Mouse (Mus musculus) Patski (cell line): Measurements from ENCODE around the gene Arhgap24. TPM values are rescaled to one million over a fixed set of nuclear protein-coding genes. Genes with fewer than 3 reads are reported as not detected.

Experiments used
- ATAC-seq: fragments of 100-300 bp; one replicate; pipeline ENCODE4 v1.8.0; 2021
- CTCF ChIA-PET: fragments of 350-600 bp; sonication (Branson Sonifier 250); formaldehyde crosslinking; loops from one replicate; lab custom pipeline; 2022; ENCODE audit warnings: inconsistent platforms; lab: Charles Lee
- POLR2A ChIA-PET: fragments of 350-600 bp; sonication (Branson Sonifier 250); formaldehyde crosslinking; loops from one replicate; lab custom pipeline; 2022; ENCODE audit warnings: antibody characterized with exemption, inconsistent platforms; lab: Charles Lee
- DNase-seq: peaks from one replicate; pipeline ENCODE4 v3.0.0-alpha.2; 2011; ENCODE audit warnings: low read depth, low spot score
- H3K27me3 ChIP-seq: fragments of 371-371 bp; one replicate; pipeline ENCODE4 v1.5.1; 2021
- CTCF ChIP-seq: fragments of 100-300 bp; IDR thresholded peaks from one replicate; pipeline ENCODE4 v1.5.1; 2021
- in situ Hi-C: fragments of 300-500 bp; cut with MboI; formaldehyde crosslinking; loops from 3 replicates; pipeline ENCODE4 v1.11.1; 2018; ENCODE audit warnings: low pct_unique_long_range_greater_than_20kb, mixed read lengths
- polyA plus RNA-seq: library from polyadenylated mRNA; unstranded; gene quantifications from one replicate; pipeline ENCODE4 v1.2.3, GENCODE M21; 2021

The Arhgap24 gene
- polyA plus RNA-seq, 1 experiment from 2014 or later: 37.6 TPM

GRCm38 (mm10) chr5:102614081-102614480, 132.9 kb downstream of the Arhgap24 start:
- ATAC-seq: no peak

GRCm38 (mm10) chr5:102615249-102615648, 134.1 kb downstream of the Arhgap24 start:
- no peak for TF ChIP-seq CTCF
- in situ Hi-C loops: no loop called here
- ChIA-PET POLR2A (no interaction called here), CTCF (interaction anchor here (1.0 to 2.2 kb wide), 3 partner anchors 11 to 65 kb away, joined by 3 to 5 read pairs (median 3); no protein-coding TSS in a partner anchor)
- DNase-seq (no peak), ATAC-seq (no peak)
- H3K27me3 ChIP-seq: peaks cover 9% of the 10 kb centered on the region

More at GRCm38 (mm10) chr5:102614081-102614480, 132.9 kb downstream of the Arhgap24 start:
- in situ Hi-C loops: no loop called here
- DNase-seq: no peak
- TF ChIP-seq CTCF: no peak
- peaks cover 12% of the 10 kb centered on the region for H3K27me3 ChIP-seq
- ChIA-PET CTCF (no interaction called here), POLR2A (no interaction called here)

GRCm38 (mm10) chr5:102621036-102621435, 139.8 kb downstream of the Arhgap24 start:
- no peak for ATAC-seq
- in situ Hi-C loops: no loop called here
- CTCF ChIA-PET: interaction anchor here (1.2 to 1.5 kb wide), 2 partner anchors 18 to 55 kb away, joined by 3 to 4 read pairs; no protein-coding TSS in a partner anchor
- no peak for TF ChIP-seq CTCF
- POLR2A ChIA-PET: no interaction called here
- no peak for DNase-seq
- peaks cover 6% of the 10 kb centered on the region for H3K27me3 ChIP-seq

- no peak for ATAC-seq
- ChIA-PET CTCF (interaction anchor here (1.0 to 1.5 kb wide), 2 partner anchors 25 to 45 kb away, joined by 3 read pairs; no protein-coding TSS in a partner anchor), POLR2A (interaction anchor here (0.6 kb wide), 1 partner anchor 9 kb away, joined by 3 read pairs; no protein-coding TSS in a partner anchor)
- in situ Hi-C loops: no loop called here
- no peak for DNase-seq
- H3K27me3 ChIP-seq: peaks cover 1% of the 10 kb centered on the region
- no peak for TF ChIP-seq CTCF
Measured at GRCm38 (mm10) chr5:102623807-102624435, 142.7 kb downstream of the Arhgap24 start.

- in situ Hi-C loops: no loop called here
- POLR2A ChIA-PET: no interaction called here
Measured at GRCm38 (mm10) chr5:102626671-102627070, 145.5 kb downstream of the Arhgap24 start.

GRCm38 (mm10) chr5:102629362-102629771, 148.2 kb downstream of the Arhgap24 start:
- ATAC-seq (peak; percentile 51), DNase-seq (no peak)
- ChIA-PET POLR2A (no interaction called here), CTCF (interaction anchor here (1.1 to 2.0 kb wide), 2 partner anchors 12 to 14 kb away, joined by 3 to 5 read pairs; no protein-coding TSS in a partner anchor)
- in situ Hi-C loops: no loop called here
- TF ChIP-seq CTCF: no peak
- H3K27me3 ChIP-seq: peaks cover 10% of the 10 kb centered on the region

More at GRCm38 (mm10) chr5:102626671-102627070, 145.5 kb downstream of the Arhgap24 start:
- DNase-seq: no peak
- no peak for TF ChIP-seq CTCF
- ATAC-seq: no peak
- no peaks in the 10 kb centered on the region for H3K27me3 ChIP-seq
- CTCF ChIA-PET: interaction anchor here (0.9 to 1.4 kb wide), 2 partner anchors 9 to 11 kb away, joined by 3 read pairs; no protein-coding TSS in a partner anchor

GRCm38 (mm10) chr5:102635591-102635990, 154.4 kb downstream of the Arhgap24 start:
- ChIA-PET CTCF (no interaction called here), POLR2A (no interaction called here)
- ATAC-seq (no peak), DNase-seq (no peak)
- H3K27me3 ChIP-seq: peaks cover 19% of the 10 kb centered on the region
- TF ChIP-seq CTCF: no peak
- in situ Hi-C loops: no loop called here

- CTCF ChIA-PET: interaction anchor here (1.2 kb wide), 1 partner anchor 19 kb away, joined by 4 read pairs; no protein-coding TSS in a partner anchor
- POLR2A ChIA-PET: interaction anchor here (0.6 kb wide), 1 partner anchor 10 kb away, joined by 3 read pairs; no protein-coding TSS in a partner anchor
- ATAC-seq: no peak
- H3K27me3 ChIP-seq: peaks cover 20% of the 10 kb centered on the region
- no peak for TF ChIP-seq CTCF
- in situ Hi-C loops: no loop called here
- no peak for DNase-seq
Measured at GRCm38 (mm10) chr5:102639782-102640559, 158.8 kb downstream of the Arhgap24 start.

GRCm38 (mm10) chr5:102643364-102643763, 162.2 kb downstream of the Arhgap24 start:
- ATAC-seq: no peak
- TF ChIP-seq CTCF: no peak
- ChIA-PET POLR2A (interaction anchor here (0.6 kb wide), 1 partner anchor 10 kb away, joined by 3 read pairs; no protein-coding TSS in a partner anchor), CTCF (interaction anchor here (1.2 to 1.9 kb wide), 3 partner anchors 10 to 49 kb away, joined by 3 to 5 read pairs (median 3); no protein-coding TSS in a partner anchor)
- in situ Hi-C loops: no loop called here
- DNase-seq: no peak
- peaks cover 12% of the 10 kb centered on the region for H3K27me3 ChIP-seq

- in situ Hi-C loops: no loop called here
- CTCF ChIA-PET: interaction anchor here (1.2 to 1.9 kb wide), 3 partner anchors 10 to 48 kb away, joined by 3 to 5 read pairs (median 3); no protein-coding TSS in a partner anchor
- TF ChIP-seq CTCF: no peak
- H3K27me3 ChIP-seq: peaks cover 12% of the 10 kb centered on the region
- DNase-seq: no peak
- POLR2A ChIA-PET: no interaction called here
- ATAC-seq: no peak
Measured at GRCm38 (mm10) chr5:102643820-102644219, 162.6 kb downstream of the Arhgap24 start.
